Mouse (Mus musculus): Measurements from ENCODE around the gene Svop.

The Svop gene

DNA sequence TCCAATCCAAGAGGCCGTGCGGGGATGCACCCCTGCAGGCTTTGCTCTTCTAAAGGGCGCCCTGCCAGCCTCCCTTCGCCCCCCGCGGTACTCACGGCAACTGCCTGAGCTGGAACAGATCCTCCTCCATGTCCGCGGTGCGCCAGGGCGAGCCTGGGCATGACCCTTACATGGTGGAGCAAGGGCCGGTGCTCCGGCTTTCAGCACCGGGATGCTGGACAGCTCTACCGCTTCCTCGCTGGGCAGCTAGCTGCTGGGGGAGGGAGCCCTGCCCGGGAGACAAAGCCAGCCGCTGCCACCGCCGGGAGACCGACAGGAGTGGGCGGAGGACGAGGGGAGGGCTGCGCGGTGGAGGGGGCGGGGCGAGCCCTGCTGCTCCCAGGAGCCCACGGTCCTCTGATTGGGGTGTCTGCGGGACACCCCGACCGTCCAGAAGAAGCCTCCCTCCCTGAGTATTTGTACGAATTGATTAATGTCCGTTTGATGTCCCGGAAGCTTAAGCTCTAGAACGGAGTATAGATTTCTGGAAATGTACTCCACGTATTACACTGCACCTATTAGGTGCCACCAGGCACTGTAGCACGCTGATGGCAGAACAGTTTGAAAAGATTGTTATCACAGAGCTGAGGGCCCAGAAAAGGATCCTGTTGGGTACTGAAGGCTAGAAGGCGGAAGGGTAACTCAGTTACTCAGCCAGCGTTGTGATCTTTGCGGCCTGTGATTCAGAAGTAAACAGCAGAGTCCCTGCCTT, at the start of gene Svop:
TSS of gene Svop (minus strand) at position 514 of the 751 bp plus-strand sequence.
- DNase-seq (ENCODE audit: low spot score), result peak; percentile 74

DNA sequence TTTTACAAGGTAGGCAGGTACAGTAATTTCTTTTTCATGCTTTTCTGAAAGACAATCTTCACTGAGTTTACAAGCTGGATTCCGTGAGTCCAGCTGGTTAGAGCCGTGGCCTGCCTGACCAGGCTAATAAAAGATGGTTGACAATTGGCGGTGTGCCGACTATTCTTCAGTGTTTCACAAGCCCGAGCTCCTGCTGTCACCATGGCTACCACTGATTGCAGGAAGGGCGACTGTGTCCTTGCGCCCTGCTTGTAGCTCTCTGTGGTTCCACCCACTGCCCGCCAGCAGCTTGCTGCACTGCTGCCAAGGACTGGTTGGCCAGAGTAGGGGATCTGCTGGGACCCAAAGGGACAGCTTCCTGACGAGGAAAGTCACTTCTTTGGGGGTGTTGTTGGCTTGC, 47.8 kb upstream of the Svop start:
- DNase-seq (ENCODE audit: low spot score), result no peak

DNA sequence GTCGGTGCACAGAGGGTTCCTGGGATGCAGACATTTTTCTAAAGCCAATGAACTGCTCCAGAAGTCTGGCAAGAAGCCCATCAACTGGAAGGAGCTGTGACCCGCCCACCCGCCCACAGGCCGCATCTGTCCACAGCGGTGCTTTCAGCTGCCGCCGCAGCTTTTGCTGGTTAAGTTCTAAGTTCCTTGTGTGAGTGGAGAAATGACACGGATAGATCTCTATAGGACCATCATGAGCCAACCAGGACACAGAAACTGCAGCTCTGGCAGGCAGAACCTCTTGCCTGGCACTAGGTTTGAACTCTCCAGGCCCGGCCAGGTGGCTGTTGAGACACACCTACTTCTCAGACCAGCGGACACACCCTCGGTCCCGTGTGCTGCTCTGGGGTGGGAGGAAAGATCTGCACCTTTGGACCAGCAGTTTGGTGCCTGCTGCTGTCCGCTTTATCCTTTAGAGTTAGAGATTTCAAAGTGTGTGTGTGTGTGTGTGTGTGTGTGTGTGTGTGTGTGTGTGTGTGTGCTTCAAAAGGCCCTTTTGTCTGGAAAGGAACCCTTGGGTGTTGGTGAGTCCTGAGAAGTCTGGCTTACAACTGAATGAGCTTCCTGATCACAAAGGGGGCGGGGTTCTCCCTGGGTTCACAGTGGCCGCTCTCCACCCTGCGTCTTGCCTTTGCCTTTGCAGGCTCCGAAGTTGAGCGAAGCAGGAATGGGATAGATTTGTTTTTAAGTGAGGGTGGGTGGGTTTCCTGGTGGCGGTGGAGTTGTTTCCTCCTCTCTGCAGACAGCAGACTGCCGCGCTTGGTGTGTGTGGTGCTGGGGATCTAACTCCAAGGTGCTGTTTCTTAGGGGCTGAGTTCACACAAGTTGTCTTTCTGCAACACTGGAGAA, 47.2 kb upstream of the Svop start:
- DNase-seq (ENCODE audit: low spot score), result no peak

- no peak for DNase-seq (ENCODE audit: low spot score)
Measured at GRCm38 (mm10) chr5:114137481-114138276, 46.3 kb upstream of the Svop start.

- no peak for DNase-seq (ENCODE audit: low spot score)
Measured at GRCm38 (mm10) chr5:114135516-114135915, 44.1 kb upstream of the Svop start.

DNA sequence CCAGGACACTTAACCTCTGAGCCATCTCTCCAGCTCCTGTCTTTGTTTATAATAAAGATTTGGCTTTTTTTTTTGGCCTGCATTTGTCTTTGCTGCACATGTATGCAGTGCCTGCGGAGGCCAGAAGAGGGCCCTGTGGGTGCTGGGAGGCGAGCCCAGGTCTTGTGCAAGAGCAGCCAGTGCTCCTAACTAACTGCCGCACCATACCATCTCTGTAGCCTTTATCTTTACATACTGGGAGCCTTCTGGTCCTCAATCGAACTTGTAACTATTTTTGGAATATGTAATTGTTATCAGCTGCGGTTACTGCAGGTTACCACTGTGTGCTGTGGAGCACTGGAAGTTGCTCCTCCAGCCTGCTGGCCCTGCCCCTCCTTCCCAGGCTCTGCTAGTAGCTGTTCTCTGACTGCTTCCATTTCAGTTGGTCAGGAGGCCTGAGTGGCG, 42.7 kb upstream of the Svop start:
- DNase-seq (ENCODE audit: low spot score), result peak; percentile 22

- DNase-seq (ENCODE audit: low spot score), result no peak
Measured at GRCm38 (mm10) chr5:114132841-114133240, 41.5 kb upstream of the Svop start.

DNA sequence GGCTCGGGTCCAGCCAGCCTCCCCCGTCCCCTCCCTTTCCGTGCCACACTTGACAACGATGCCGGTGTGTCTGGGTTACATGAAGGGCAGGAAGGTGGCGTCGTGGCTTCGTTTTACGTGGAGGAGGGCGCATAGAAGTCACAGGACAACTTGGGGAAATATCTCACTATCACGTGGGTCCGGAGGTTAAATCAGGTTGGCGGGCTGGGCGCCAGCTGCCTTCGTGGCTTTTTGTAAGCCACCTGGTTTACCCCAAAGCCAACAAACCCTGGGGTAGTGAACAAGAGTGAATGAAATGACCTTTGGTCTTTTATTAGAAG, 40.1 kb upstream of the Svop start:
- DNase-seq (ENCODE audit: low spot score), result no peak

DNA sequence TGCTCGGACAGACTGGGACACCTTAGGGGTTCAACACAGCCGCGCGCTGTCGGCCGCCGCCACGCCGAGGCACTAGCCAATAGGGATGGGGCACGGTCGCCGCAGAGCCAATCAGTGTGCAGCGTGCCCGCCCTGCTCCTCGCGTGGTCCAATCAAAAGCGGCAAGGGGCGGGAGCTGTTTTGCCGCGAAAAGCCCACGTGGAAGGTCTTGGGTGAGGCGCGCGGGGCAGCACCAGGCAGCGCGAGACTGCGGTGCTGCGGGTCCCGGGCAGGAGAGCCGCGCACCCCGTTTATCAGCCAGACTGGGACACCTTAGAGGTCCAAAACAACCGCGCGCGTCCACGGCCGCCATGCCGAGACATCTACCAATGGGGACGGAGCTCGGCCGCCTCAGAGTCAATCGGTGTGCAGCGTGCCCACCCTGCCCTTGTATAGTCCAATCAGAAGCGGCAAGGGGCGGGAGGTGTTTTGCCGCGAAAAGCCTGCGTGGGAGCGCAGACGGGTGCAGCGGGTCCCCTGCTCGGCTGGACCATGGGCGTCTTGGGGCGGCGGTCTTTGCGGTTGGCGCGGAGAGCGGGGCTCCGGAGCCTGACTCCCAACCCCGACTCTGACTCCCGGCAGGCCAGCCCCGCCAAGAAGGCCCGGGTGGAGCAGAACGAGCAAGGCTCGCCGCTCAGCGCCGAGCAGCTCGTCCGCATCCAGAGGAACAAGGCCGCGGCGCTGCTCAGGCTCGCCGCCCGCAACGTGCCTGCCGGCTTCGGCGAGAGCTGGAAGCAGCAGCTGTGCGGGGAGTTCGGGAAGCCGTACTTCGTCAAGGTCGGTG, 39.5 kb upstream of the Svop start:
- peak; percentile 94 for DNase-seq (ENCODE audit: low spot score)

DNA sequence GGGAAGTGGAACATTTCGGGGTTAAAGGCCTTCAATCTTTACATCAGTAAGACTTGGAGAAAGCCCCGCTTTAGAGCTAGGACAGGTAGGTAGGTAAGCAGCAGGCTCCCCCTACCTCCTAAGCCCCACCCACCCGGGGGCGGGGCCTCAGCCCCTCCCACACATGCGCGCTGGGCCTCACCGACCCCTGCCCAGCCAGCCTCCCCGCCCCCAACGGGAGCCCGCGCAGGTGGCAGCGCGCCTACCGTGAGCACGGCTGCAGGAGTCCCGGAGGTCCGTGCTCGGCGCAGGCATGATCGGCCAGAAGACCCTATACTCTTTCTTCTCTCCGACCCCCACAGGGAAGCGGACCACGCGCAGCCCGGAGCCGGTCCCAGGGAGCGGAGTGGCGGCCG, 38.8 kb upstream of the Svop start, which contains the start of gene Ung:
TSS of gene Ung (plus strand) at position 176 of the 395 bp plus-strand sequence.
- DNase-seq (ENCODE audit: low spot score), result peak; percentile 69

DNA sequence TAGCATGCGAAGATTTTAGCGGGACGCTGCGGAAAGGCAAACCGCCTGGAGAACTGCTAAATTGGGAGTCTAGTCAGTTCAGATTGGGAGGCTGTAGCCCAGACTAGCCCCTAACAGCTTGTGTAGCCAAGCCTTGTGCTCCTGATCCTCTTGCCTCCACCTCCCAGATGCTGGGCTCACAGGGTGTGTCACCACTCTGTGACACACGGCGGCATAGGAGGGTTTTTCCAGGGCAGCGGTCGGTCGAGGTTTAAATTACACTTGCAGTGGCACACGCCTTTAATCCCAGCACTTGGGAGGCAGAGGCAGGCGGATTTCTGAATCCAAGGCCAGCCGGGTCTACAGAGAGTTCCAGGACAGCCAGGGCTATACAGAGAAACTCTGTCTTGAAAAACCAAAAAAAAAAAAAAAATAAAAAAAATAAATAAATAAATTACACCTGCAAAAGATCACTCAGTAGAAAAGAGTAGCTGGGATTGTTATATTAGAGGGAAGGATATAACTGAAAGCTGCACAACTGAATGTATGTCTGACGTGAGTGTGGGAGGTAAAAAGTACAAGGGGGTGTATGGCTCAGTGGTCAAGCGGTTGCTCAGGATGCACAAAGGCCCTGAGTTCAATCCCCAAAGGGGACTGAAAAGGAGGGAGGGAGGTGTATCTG, 38.3 kb upstream of the Svop start:
- no peak for DNase-seq (ENCODE audit: low spot score)

DNA sequence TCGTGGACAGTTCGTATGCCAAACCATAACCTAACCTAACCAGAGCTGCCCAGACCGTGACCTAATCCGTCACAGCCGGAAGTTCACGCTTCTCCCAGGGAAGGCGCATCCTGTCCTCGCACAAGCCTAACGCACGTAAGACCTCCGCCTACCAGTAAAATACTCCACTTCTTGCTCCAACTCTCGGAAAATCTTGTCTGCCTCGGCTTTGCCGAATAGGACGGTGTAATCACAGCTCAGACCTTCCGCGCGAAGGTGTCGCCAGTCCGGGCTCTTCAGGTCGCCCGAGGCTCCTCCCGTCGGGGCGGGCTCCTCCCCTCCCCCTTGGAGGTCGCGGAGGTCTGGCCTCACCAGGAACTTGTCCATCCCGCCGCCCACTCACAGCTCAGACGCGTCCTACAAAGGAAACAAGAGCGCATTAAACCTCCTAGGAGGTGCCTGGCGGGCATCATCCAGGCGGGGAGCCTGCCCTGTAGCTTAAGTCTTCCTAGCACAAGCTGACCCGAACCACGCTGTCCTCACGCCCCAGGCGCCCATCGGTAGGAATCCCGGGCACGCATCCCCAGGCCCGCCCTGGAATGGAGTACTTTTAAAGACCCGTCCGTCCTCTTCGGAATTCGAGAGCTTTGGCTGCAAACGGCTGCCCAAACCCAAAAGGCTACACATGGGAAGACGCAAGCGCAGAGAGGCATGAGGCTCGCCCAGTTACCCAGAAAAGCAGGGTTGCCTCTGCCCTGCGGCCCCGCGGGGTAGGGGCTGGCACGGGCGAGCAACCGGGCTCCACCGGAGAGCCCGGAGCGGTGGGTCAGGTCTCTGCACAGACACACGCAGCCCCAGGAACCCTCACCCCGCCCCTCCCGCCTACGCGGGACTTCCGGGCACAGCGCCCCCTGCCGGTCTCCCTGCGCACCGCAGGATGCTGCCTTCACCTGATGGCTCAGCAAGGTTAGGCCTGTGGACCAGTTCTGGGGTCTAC, 36.3 kb upstream of the Svop start, which contains the start of gene Alkbh2:
TSS of gene Alkbh2 (minus strand) at position 845 of the 976 bp plus-strand sequence.
- DNase-seq (ENCODE audit: low spot score), result peak; percentile 90

DNA sequence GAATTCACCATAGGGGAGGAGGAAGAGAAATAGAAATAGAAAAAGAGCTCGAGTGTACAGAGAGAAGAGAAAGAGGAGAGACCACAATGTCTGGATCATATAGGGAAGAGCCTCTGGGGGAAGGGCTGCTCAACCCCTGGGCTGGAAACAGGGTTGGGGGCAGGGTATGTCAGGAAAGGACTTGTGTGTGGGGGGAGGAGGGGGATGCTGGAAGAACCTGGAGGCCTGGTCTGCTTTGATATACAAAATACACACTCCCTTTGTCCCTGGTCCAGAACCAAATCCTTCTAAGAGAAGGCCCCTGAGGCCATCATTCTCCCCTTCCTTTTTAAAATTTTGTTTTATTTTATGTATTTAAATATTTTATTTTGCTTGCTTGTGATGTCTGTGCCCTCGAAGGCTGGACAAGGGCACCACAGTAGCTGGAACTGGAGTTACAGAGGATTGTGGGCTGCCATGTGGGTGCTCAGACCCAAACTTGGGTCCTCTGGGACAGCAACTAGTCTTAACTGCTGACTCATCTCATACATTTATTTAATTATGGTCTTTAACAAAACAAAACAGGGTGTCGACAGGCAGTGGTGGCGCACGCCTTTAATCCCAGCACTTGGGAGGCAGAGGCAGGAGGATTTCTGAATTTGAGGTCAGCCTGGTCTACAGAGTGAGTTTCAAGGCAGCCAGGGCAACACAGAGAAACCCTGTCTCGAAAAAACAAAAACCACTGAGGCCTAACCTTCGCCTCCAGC, 35.3 kb upstream of the Svop start:
- DNase-seq (ENCODE audit: low spot score), result no peak

DNA sequence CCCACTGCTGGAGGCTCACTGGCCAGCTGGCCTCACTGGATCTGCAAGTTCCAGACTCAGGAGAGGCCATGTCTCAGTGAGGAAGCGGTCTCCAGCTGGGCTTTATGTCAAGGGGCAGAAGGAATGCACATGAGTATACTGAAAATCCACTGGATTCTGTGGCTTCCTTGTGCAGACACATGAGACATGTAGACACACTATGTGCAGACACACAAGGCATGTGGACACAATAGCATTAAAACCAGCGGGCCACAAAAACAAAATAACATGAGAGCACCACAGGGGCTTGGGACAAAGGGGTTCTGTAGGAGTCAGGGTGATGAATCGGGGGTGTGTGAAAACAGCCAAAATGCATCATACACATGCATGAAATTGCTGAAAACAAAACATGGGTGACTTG, 34.6 kb upstream of the Svop start:
- no peak for DNase-seq (ENCODE audit: low spot score)

- DNase-seq (ENCODE audit: low spot score), result no peak
Measured at GRCm38 (mm10) chr5:114119806-114120205, 28.4 kb upstream of the Svop start.

DNA sequence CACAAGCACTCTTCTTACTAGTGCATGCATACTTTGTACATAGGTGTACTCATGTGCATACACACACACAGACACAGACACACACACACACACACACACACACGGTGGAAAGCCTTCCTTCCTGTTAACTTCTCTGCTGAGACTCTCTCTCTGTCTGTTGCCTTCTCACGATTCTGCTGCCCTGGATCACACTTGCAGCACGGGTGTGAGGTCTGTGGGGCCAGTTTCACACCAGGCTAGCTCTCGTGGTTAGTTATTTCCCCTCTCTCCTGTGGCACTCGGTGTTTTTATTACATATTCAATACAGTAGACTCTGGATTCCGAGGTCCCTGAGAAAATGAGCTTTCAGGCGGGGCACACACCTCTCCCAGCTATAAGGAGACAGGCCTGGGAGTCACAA, 25.2 kb upstream of the Svop start:
- no peak for DNase-seq (ENCODE audit: low spot score)

DNA sequence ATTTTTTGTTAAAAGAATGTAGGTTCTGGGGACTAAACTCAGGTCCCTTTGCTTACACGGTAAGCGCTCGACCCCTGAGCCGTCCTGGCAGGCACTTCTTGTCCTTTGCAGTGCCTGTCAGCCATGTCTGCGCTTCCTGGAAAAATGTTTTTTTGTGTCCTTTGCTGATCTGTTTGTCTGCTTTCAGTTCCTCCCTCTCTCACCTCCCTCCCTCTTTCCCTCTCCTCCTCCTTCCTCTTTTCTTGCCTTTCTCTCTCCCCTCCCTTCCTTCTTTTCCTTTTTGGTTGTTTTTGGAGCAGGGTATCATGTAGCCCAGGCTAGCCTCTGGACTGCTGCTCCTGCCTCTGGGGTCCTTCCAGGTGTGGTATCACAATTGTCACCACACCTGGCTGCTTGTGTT, 23.7 kb upstream of the Svop start:
- DNase-seq (ENCODE audit: low spot score), result no peak

DNA sequence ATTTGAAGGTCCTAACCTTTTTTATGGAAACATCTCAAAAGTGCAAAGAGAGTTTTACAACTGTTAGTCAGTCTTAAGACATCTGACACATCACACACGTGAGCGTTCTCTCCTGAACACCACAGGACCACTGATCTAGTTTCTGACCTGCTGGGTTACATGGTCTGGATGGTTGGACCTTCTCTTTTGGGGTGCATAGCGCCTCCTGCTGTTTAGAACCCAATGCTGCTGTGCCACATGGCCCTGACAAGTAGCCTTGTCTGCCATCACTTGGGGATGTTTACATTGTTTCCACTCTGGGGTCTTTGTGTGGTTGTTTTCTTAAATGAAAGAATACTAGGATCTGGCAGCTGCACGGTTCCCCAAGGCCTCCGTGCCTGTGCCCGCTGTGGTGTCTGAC, 22.0 kb upstream of the Svop start:
- no peak for DNase-seq (ENCODE audit: low spot score)

DNA sequence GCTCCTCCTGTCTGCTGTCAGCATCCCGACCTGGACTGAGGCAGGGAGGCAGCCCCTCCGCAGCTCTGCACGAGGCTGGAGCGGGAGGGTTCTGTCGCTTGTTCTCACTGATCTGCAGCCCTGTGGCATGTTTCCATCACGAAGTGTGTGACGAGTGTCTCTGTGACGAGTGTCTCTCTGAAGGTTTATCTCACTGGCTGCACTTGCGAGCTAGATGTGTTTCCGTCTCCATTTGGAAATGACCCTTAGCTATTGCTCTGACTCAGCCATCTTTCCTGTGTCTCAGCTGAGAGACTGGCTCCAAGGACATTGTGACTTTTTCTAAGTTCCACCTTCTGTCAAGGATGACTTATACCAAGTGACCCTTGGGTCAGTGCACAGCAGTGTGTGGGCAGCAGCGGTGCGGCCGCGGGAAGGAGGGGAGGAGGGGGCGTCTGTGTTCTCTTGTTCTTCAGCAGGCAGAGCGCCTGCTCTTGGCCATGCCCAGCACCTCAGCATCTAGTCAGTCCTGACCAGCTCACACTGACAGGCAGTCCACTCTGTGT, 15.1 kb upstream of the Svop start:
- DNase-seq (ENCODE audit: low spot score), result no peak

Measured in yolk sac, embryonic 10.5 days (tissue).